Comparison of ENCODE assay signal across 10 mouse cellular contexts in the genomic region with DNA sequence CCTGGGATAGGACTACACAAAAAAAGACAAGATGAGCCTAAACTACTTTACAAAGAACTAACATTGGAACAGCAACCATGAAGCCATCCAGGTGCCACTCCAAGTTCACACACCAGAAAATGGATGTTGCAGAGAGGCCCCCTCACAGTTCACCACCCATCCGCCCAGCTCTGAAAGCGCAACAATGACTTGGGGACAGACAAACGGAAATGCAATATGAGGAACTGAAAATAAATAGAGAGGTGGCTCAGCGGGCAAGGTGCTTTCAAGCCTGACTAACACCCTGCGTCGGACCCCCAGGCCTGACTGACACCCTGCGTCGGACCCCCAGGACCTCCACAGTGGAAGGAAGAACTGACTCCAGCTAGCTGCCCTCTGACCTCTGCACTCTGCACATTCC.
DNase-seq lines count a peak whose midpoint lies in the region; ATAC-seq lines count a peak whose summit lies in the region.
"Had no signal": no experiment of that assay in that cellular context is flagged by ENCODE, and none has a peak within 500 bp of the region (broad histone marks: within the 10 kb centered on the region; RNA-seq: fewer than 3 reads in every experiment).

No protein-coding gene starts in this region.

- no peak overlapping the region for H3K9ac ChIP-seq in neural tube, embryonic 13.5 days
- H3K9ac ChIP-seq in hindbrain, embryonic 13.5 days = no peak overlapping the region

- ATAC-seq in neural tube, embryonic 13.5 days (ENCODE audit: low read depth) = no peak
- ATAC-seq in hindbrain, embryonic 13.5 days (ENCODE audit: low FRiP score) = no peak

- H3K36me3 ChIP-seq in neural tube, embryonic 13.5 days = no peaks in the 10 kb centered on the region
- no peaks in the 10 kb centered on the region for H3K36me3 ChIP-seq in hindbrain, embryonic 13.5 days

- WGBS in neural tube, embryonic 13.5 days = 45% methylated on average over 8 of the region's 8 CpGs
- WGBS in hindbrain, embryonic 13.5 days = 29% methylated on average over 8 of the region's 8 CpGs

- H3K4me3 ChIP-seq in neural tube, embryonic 13.5 days = no peak overlapping the region
- no peak overlapping the region for H3K4me3 ChIP-seq in hindbrain, embryonic 13.5 days
- H3K4me3 ChIP-seq: myocyte had no signal

- no peak overlapping the region for H3K4me2 ChIP-seq in neural tube, embryonic 13.5 days
- no peak overlapping the region for H3K4me2 ChIP-seq in hindbrain, embryonic 13.5 days

- H3K9me3 ChIP-seq in neural tube, embryonic 13.5 days = no peaks in the 10 kb centered on the region
- no peaks in the 10 kb centered on the region for H3K9me3 ChIP-seq in hindbrain, embryonic 13.5 days

- peaks cover 37% of the 10 kb centered on the region for H3K4me1 ChIP-seq in neural tube, embryonic 13.5 days (replicated peaks)
- H3K4me1 ChIP-seq in hindbrain, embryonic 13.5 days (replicated peaks) = peaks cover 42% of the 10 kb centered on the region

- H3K27ac ChIP-seq in neural tube, embryonic 13.5 days (replicated peaks) = peak overlapping the region; percentile 72
- peak overlapping the region; percentile 76 for H3K27ac ChIP-seq in hindbrain, embryonic 13.5 days

- no peak for DNase-seq in neural tube, embryonic 10.5 days (ENCODE audit: extremely low spot score, low spot score)
- peak; percentile 22 to 28 for DNase-seq in monocyte, adult 2 months (ENCODE audit: low read depth in 1 of 2, low spot score in 2 of 2)
- no peak for DNase-seq in thymus, adult 18-20 months
- DNase-seq in lung, adult 18-20 months = no peak
- DNase-seq in urinary bladder, postnatal 14 days (ENCODE audit: low spot score) = no peak
- DNase-seq: adrenal gland, postnatal 36 days; cerebellum, adult 8-10 months had no signal

- no peaks in the 10 kb centered on the region for H3K27me3 ChIP-seq in neural tube, embryonic 13.5 days
- H3K27me3 ChIP-seq in hindbrain, embryonic 13.5 days = no peaks in the 10 kb centered on the region

Comparison
In these comparisons a context has a peak if more than half of its experiments do, and no peak if none do; other contexts are left out.
1. DNase-seq: peak in monocyte, adult 2 months (2 of 2); none in neural tube, embryonic 10.5 days (single experiment), thymus, adult 18-20 months (0 of 2), lung, adult 18-20 months (0 of 2) and urinary bladder, postnatal 14 days (single experiment).